Mouse (Mus musculus) heart, postnatal 10 days (tissue): Measurements from ENCODE around the gene Itga4. TPM values are rescaled to one million over a fixed set of nuclear protein-coding genes. Genes with fewer than 3 reads are reported as not detected.

Experiments used
- total RNA-seq, 2 experiments: library from RNA; stranded (reverse); gene quantifications; 2 replicates each; pipeline ENCODE4 v1.2.3; 2021

The Itga4 gene
- total RNA-seq, 2 experiments from 2014 or later = 2.9 to 3.8 TPM

Other genes starting within 250 kb of the Itga4 start
- gene Neurod1, start 201.3 kb downstream of the Itga4 start, total RNA-seq = not detected
- gene Cerkl, start 201.4 kb downstream of the Itga4 start, total RNA-seq = 1 to 10 TPM; 1.2 to 1.5 TPM